Mouse (Mus musculus) heart, adult 18-20 months (tissue): ENCODE data around the gene Ing2. TPM values are rescaled to one million over a fixed set of nuclear protein-coding genes. Genes with fewer than 3 reads are reported as not detected.

Experiments
- DNase-seq, 2 experiments: peaks; one replicate each; pipeline ENCODE4 v3.0.0; 2021 to 2022; ENCODE audit warnings: mixed read lengths in 1 of 2
- total RNA-seq, 2 experiments: library from RNA; stranded (reverse); gene quantifications; 2 replicates each; pipeline ENCODE4 v1.2.3; 2021

Ing2 gene
- total RNA-seq, 2 experiments from 2014 or later: 3.8 to 4.1 TPM

DNA sequence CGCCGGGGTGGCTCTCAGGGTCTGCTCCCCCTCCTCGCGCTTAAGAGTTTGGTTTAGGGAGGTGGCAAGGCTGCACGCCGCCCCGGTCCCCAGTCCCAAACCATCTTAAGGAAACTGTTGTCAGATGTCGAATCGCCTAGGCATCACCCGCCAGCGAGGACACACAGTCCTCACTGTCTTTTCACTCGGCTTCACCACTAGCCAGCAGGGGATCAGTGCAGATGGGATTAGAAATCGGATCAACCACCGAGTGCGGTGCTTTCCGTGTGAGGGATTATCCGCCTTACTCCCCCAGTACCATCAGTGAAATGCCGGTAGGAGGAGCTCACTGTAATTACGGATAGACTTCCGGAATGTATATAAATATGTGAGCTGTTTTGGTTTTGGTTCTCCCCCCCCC, 430 bp upstream of the Ing2 start:
- DNase-seq: no peak

DNA sequence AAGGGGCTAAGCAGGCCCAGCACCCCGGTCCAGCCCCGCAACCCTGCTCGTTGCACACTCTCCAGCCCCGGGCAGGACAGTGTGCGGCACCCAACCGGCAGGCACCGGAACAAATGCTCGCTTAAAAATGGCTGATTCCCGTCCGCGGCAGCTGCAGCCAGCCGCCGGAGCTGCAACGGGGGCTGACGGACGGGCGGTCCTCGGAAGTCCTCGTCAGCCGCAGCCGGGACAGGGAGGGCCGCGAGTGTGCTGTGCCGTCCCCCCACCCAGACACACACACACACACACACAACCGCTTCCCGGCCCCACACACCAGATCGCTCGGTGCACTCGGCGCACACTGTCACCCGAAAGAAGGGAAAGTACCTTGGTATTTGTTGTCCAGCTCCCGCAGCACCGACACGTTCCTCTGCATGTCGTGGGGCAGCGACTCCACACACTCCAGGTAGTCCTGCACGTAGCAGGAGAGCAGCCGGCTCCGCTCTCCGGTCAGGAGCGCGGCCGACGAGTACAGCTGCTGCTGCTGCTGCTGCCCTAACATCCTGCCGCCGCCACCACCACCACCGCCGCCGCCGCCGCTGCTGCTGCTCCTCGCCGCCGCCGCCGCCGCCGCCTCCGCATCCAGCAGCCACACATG, 1.1 kb downstream of the Ing2 start:
- no peak for DNase-seq

DNA sequence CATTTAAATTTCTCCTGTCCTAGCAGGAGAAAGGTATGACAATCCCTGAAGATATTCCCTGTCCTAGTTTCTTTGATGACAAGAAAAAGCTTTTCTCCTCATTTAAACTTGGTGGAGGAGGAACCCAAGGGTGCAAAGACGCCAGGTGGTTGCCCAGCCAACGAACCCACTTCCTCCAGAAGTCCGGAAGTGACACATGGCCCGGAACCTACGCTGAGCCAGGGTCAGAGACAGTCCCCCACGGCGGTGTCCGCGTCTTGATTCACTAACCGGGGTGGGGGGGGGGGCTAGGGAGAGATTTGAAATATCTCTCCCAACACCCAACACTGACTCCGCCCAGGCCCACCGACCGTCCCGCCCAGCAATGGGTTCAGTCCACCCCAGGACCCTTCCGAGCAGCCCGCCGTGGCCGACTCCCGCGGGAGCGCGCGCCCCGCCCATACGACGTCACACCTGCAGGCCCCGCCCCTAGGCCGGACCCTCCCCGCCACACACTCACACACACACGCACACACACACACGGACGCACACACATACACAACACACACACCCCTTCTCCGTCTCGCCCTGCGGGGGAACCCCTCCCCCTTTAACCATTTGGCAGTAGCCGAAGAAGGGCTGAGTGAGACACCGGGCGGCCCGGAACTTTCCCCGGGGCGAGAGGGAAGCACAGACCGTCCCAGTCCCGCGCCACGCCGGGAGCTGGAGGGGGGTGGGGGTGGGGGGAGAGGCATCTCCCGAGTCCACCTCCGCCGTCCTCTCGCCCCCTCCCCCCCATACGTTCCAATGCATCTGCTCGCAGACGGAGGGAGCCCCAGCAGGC, 1.8 kb downstream of the Ing2 start:
- peak; percentile 90 to 95 for DNase-seq

DNA sequence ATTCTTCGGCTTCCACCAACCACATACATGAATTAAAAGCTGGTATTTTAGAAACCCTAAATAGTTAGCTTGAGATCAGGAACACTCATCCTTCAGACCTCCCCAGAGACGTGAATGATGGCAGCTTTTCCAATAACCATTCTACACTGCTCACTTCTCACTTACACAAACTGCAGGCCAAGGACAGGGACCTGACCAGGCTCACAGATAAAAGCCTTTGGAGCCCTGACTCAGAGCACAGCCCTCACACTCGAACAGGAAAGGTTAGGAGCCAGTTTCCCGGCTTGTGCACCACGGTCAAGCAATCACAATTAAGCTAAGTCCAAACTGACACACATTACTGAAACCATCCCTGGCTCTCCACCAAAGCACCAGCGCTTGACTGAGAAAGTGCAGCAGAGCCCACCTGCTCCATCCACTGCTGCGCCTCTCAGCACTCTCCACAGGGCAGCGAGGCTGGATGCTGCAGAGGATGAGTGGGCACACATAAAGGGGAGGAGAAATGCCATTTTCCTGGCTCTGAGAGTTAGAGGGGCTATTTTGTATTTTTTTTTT, 11.0 kb downstream of the Ing2 start:
- no peak for DNase-seq

DNA sequence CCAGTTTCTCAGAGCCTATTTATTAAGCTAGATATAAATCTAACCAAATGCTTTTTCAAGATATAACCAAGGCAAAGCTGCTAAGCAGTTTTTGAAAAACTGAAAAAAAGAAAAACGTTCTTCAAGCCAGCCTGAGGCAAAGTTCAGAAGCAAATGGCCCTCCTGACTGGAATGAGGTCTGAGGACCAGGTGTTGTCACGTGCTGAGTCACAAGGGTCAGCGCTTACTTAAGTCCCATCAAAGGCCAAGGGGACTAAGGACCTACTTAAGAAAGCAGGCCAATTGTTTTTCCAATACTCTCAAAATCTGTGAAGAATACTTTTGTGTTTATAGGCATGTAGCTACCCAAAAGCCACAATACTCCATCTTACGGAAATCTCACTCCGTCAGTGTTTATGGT, 12.2 kb downstream of the Ing2 start:
- DNase-seq: no peak

DNA sequence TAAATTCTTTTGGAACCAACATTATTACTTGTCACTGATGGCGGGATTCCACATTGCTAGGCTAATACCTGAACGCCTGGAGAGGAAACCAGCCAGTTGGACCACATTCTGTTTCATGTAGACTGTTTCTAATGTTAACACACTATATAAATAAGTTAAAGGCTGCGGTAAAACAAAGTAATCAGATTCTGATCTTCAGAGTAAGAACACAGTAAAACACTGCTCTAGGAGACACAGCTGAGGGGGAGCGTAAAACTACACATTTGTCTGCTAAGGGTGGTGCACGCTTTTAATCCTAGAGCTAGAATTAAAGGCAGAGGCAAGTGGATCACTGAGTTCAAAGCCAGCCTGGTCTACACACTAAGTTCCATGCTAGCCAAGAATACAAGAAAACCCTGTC, 12.6 kb downstream of the Ing2 start:
- no peak for DNase-seq

DNA sequence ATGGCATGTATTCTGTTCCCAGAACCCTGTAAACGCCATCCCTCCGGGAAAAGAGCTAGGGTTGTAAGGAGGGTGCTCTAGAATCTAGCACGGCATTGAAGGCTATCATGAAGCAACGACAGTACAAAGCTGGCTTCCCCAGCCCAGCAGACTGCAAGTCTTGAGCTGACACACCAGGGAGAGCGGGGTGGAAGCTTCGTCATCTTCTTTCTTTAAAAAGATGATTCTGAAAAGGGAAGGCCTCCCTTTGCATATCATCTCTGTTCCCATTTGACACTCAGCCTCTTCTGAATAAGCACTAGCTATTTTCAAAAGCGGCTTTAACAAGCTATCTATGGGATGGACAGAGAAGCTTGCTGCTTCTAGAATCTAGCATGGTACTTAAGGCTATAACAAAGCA, 15.0 kb downstream of the Ing2 start:
- DNase-seq: no peak

DNA sequence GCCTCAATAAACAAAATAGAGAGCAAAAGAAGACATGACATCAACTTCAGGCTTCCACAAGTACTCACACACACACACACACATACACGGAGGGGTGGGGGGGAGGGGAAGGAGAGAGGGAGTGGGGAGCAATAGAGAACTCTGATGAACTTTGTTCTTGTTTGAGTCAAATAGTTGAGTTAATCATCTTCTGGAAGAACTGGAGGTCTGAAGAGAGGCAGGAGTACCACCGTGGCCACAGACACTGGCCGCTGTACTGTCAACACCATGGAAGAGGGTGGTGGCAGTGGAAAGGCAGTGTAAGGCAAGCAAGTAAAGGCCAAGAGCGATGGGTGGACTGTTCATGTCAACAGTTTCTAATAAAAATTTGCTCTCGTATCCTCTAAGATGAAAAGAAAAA, 15.9 kb downstream of the Ing2 start:
- DNase-seq: no peak

DNA sequence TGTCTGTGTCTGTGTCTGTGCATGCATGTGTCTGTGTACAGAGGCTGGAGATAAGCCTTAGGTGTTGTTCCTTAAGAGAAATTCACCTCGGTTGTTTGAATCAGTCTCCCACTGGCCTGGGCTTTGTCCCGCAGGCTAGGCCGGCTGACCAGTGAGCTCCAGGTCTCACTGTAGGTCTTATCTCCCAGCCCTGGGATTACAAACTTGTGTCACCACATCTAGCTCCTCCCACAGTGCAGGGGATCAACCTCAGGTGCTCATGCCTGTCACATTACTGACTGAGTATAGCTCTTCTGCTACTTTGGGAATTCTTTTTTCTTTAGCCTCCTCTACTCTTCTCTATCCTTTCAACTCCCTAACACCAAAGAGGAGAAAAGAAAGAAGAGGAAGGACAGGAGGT, 20.9 kb downstream of the Ing2 start:
- DNase-seq: no peak

DNA sequence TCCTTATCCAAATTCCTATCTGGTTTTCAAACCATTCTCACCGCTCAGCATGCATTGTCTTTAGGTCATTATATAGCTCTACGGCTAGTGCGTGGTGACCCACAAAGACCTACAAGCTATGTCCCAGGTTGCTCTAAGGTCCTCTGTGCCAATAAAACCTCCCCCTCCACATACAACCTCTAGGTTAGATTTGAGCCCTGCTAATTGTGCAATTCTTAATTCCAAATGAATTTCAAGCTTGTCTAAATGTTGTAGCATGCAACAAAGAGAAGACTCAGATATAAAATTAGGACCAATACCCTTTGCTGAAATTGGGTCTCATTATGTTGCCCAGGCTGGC, 22.6 kb downstream of the Ing2 start:
- DNase-seq: no peak

DNA sequence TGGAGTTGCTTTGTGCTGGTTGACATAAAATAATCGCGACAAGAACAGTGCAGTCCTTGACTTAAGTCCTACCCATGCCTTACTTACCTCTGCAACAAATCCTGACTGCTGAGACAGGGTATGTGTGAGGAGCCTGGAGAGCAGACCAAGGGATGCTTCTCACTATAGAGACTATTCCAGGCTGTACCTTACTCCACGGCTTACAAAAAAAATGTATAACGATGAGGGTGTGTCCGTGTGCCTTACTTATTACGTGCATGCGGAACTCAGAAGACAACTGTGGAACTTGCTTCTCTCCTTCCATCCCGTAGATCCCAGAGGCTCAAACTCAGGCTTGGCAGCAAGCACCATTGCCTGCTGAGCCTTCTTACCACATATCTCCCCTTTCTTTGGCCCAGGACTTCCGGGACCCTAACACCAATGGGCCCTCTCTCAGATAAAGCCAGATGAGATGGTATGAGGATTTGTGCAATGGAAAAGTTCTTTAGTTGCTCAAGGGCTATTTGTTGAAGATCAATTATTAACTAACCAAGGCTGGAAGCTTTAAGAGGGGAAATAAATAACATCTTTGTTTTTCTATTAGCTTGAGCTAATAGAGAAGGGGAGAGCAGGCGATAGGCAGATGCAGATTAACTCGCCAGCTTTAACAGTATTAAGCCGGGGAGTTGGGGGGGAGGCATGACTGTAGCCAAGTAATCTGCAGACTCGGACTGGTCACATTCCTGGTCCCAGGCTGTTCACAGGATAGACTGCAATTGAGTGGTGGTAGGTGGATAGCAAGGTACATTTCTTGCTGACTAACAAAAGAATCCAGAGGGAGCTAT, 23.2 kb downstream of the Ing2 start:
- DNase-seq: no peak

DNA sequence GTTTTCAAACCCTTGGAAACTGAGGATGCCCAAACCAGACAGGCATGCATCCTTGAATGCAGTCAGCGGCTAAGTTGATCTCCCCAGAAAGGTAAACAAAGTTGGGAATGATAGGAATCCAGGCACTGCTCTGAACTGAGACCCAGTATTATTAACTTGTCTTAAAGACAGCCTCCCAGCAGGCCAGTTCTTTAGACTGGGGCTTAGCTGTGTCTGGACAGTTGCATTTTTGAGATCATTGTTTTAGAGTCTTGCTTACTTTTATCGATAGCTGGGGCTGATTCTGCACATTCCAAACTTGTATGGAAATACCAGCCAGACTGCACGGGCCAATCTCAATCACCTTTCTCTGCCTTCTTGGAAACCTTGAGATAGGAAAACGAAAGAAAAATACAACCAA, 24.5 kb downstream of the Ing2 start:
- DNase-seq: no peak

DNA sequence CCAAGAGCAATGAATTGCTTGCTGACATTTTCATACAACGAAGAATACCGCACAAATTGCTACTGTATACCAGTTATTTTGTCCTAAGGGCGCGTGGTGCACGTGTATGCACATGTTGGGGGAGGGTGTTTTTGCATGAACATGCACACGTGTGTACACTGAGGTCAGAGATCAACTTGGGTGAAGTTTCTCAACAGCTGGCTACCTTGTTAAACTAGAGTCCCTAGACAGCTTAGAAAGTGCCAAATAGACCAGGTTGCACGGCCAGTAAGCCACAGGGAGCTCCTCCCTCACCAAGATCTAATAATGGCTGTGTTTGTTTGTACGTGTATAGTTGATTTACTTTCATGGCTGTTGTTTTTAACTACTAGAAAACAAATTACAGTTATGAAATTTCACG, 25.8 kb downstream of the Ing2 start:
- DNase-seq: no peak

DNA sequence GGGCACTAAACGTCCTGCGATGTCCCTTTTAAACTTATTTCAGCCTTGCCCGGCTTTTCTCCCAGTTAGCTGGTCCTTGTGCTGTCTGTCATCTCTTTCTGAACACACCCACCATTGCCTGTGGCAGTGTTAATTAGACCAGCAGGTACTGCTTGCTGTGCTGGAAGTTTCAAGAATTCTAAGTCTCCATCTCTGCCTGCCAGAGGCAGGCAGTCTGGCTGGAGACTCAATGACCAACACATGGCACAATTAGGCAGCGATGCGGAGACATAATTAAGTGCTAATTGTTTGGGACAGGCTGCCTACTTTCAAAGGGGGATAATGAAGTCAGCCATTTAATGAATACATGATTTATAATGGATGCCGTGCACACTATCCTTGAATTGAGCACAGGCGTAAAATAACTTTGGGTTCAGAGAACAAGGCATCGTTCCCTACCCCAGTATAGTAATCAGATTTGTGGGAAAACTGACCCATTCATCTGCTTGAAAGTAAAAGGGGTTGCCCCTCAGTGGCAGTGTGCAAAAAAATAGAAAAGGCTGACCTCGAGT, 32.8 kb downstream of the Ing2 start:
- DNase-seq: no peak

DNA sequence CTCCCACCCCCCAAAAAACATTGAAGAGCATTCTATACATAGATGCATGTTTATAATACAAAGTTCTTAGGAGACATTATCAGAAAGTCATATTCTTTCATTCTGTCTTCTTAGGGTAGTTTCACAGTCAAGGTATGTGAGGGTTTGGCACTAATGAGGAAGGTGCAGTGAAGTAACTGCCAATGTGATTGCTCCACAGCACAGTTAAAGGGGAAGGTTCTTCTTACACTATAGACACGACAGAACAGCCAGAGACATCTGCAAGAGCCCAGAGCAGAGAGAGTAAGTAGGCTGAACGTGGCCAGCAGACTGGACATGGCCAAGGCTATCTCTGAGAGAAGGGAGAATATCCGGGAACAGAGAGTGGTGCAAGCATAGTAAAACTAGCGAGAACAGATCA, 38.2 kb downstream of the Ing2 start:
- DNase-seq: no peak

DNA sequence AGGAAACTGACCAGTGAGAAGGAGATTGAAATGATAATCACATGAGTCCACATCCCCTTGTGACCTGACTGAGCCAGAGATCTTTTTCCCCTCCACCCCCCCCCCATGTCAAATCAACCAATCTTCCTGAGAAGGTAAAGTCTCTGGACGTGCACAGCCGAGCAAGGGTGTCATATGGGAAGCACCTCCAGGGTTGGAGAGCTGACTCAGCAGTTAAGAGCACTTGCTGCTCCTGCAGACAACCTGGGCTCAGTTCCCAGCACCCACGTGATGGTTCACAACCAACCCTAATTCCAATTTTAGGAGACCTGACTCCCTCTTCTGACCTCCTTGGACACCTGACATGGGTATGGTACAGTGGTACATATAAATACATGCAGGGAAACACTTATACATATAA, 39.3 kb downstream of the Ing2 start:
- no peak for DNase-seq

DNA sequence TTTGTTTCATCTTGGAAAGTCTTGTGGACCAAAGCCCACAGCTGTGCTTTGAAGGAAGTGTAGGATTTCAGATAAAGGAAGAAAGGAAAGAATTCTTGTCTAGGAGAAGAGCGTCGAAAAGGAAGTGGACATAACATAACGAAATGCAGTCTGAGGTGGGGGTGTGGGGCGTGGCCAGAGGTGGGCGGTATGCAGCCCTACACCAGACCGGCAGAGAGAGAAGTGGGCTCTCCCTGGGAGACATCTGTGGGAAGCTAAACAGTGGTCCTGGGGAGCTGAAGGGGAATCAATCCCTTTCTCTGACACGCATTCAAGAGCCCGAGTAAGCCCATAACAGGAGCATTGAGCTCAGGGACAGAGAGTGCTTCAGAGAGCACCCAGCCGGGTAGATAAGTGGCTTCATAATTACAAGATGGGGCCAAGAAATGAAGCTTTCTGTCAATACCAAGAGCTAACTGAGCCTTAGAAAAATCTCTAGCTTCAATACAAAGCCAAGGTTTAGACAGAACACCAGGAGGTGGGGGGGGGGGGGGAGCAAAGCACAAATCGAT, 40.5 kb downstream of the Ing2 start:
- DNase-seq: no peak

DNA sequence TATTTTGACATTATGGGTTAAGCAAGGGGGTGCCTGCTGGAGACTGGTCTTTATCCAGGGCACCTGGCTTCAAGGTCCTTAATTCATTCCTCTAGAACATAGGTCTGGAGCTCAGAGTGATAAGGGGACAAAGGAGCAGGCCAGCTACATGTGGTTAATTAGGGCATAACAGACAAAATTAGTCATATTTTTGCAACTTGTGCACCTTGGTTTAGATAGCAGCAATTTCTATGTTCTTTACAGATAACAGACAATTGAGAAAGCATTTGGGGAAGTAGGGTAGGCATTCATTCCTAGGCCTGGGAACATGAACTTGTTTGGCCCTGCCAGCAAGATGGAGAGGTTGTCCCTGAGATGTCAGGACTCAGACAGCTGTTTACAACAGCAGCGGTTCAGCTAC, 54.2 kb downstream of the Ing2 start:
- no peak for DNase-seq
